Mouse (Mus musculus): ENCODE measurements around the gene Abhd17a.

Gene Abhd17a

GRCm38 (mm10) chr10:80589879-80590854 lies at the start of gene Abhd17a:
Gene Abhd17a (minus strand): TSS chr10:80590341.
- DNase-seq: peak; percentile 98

GRCm38 (mm10) chr10:80635345-80635744 lies 45.2 kb upstream of the Abhd17a start:
- DNase-seq: peak; percentile 80

- no peak for DNase-seq
Observed at GRCm38 (mm10) chr10:80628925-80629324, 38.8 kb upstream of the Abhd17a start.

GRCm38 (mm10) chr10:80627685-80628084 lies 37.5 kb upstream of the Abhd17a start:
- no peak for DNase-seq

GRCm38 (mm10) chr10:80625764-80626163 lies 35.6 kb upstream of the Abhd17a start:
- no peak for DNase-seq

- peak; percentile 72 for DNase-seq
Observed at GRCm38 (mm10) chr10:80623457-80624191, 33.5 kb upstream of the Abhd17a start.

GRCm38 (mm10) chr10:80622661-80623456 lies 32.7 kb upstream of the Abhd17a start, which contains the start of gene Csnk1g2:
Gene Csnk1g2 (plus strand): TSS chr10:80622838.
- DNase-seq: peak; percentile 68

- DNase-seq: peak; percentile 100
Observed at GRCm38 (mm10) chr10:80621940-80622660, 32.0 kb upstream of the Abhd17a start.

- DNase-seq: no peak
Observed at GRCm38 (mm10) chr10:80621690-80621939, 31.5 kb upstream of the Abhd17a start.

GRCm38 (mm10) chr10:80620796-80621689 lies 30.9 kb upstream of the Abhd17a start:
- DNase-seq: no peak

GRCm38 (mm10) chr10:80620365-80620764 lies 30.2 kb upstream of the Abhd17a start:
- no peak for DNase-seq

GRCm38 (mm10) chr10:80619465-80620244 lies 29.5 kb upstream of the Abhd17a start:
- DNase-seq: no peak

GRCm38 (mm10) chr10:80618181-80618580 lies 28.0 kb upstream of the Abhd17a start:
- peak; percentile 69 for DNase-seq

- peak; percentile 40 for DNase-seq
Observed at GRCm38 (mm10) chr10:80614351-80614750, 24.2 kb upstream of the Abhd17a start.

GRCm38 (mm10) chr10:80613821-80614220 lies 23.7 kb upstream of the Abhd17a start:
- no peak for DNase-seq

GRCm38 (mm10) chr10:80611905-80612304 lies 21.8 kb upstream of the Abhd17a start:
- no peak for DNase-seq

GRCm38 (mm10) chr10:80611024-80611423 lies 20.9 kb upstream of the Abhd17a start:
- DNase-seq: peak; percentile 70

- no peak for DNase-seq
Observed at GRCm38 (mm10) chr10:80610116-80610785, 20.1 kb upstream of the Abhd17a start.

- no peak for DNase-seq
Observed at GRCm38 (mm10) chr10:80609269-80609924, 19.3 kb upstream of the Abhd17a start.

Measured in kidney, adult 9 months (tissue).